Mouse (Mus musculus) embryonic fibroblast, embryonic 13.5 days (primary cell): Measurements from ENCODE around the gene Trim59. TPM values are rescaled to one million over a fixed set of nuclear protein-coding genes. Genes with fewer than 3 reads are reported as not detected.

Source experiments
- H3K27ac ChIP-seq: 2 replicates; pipeline ENCODE4 v1.5.1; 2012; ENCODE audit warnings: low read length, control low read depth, inconsistent platforms; ENCODE audit not compliant: insufficient read depth
- H3K4me1 ChIP-seq: 2 replicates; pipeline ENCODE4 v1.6.1; 2011; ENCODE audit warnings: low read length; ENCODE audit not compliant: control insufficient read depth, insufficient read depth
- H3K4me3 ChIP-seq: 2 replicates; pipeline ENCODE4 v1.5.1; 2011; ENCODE audit warnings: mild to moderate bottlenecking, control low read depth, low read length; ENCODE audit not compliant: insufficient read depth
- CTCF ChIP-seq: IDR thresholded peaks from 2 replicates; pipeline ENCODE4 v1.5.1; 2011; ENCODE audit warnings: mild to moderate bottlenecking, control low read depth, low read length, moderate library complexity, borderline replicate concordance; ENCODE audit not compliant: insufficient read depth
- POLR2A ChIP-seq: IDR thresholded peaks from 2 replicates; pipeline ENCODE4 v1.6.1; 2011; ENCODE audit warnings: low read depth, mild to moderate bottlenecking, control low read depth, low read length, moderate library complexity
- polyA plus RNA-seq: library from polyadenylated mRNA; stranded (reverse); fragments of >200 nt; gene quantifications from 2 replicates; pipeline ENCODE4 v1.2.4, GENCODE M21; 2011; ENCODE audit warnings: low read depth; ENCODE audit not compliant: missing spikeins, insufficient read length

Trim59 gene
- polyA plus RNA-seq, 1 experiment = 77.8 TPM

DNA sequence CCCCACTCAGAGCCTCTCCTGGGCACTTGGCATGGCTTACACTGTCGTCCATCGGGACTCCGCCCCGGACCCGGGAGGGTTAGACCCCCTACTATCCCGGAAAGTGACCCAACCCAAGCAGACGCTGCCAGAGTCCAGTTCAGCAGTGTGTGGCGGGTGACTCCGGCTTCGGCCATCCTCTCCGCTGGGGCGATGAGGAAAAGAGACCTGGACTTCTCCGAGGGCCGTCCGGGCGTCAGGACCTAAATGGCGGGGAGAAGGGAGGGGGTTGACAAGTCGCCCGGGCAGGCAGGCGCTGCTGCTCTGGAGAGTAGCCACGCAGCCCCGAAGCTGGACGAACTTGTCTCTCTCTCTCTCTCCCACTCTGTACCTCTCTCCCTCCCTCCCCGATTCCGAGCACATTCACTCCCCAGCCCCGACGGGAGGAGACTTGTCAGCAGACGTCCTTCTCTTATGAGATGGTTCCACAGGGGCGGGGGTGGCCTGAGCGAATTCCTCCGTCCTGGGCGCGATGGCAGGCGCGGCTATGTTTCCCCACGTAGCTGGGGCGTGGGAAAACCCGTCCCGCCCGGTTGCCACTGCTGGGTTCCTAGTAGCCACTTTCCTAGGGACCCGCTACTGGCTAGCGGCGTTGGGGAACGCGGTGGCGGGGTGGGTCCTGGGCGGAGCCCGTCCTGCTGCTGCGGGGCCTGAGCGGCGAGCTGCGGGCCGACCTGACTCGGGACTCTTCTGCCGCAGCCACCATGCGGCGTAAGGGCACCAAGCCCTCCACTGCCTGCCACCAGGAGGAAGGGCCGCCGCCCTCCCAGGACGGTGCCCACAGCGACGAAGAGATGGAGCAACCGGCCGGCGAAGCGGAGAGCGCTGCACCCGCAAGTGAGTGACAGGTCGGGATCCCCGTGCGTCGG, 39.0 kb downstream of the Trim59 start:
- Histone ChIP-seq H3K4me1 (no peaks in the 10 kb centered on the region), H3K4me3 (peak overlapping the region; percentile 76), H3K27ac (peak overlapping the region; percentile 98)
- TF ChIP-seq CTCF (no peak), POLR2A (peak; percentile 54)

DNA sequence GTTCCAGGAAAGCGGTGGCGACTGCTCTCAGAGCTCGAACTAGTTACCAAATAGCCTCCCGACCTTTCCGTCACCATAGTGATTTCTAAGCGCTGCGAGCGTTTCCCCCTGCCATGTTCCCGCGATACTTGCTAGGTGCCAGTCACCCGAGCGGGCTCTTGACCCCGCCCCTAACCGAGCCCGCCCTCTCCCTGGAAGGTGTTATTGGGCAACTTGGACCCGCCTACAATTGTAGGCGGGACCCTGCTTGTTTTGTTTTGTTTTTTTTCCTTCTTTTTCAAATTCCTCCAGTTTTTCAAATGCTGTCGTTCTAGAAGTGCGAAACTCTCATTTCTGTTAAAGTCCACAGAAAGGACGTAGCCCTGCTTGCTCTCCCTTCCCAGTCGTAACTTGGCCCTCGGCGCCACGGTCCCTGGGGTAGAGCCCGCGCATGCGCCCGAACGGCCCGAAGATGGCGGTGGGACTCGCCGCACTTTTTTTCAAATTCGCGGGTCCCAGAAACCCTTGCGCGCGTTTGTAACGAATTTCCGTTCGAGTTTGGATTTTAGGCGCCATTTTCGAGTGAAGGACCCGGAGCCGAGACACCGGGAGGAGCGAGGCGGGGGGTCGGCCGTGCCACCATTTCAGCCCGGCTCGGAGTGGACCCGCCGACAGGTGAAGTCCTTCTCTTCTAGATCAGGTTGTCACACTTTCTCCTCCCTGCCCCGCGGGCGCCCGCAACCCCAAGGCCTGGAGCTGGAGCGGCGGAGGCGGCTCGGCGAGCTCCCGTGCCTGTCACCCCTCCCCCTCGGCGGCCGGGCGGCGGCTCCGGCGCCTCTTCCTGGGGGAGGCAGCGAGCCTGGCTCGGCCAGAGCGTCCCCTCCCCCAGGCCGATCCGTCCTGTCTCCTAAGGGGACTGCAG, 39.9 kb downstream of the Trim59 start, which contains the start of the genes Ift80 and Smc4:
Gene Ift80, minus strand, starts transcription at position 134 of the 901 bp plus-strand sequence.
Gene Smc4, plus strand, starts transcription at position 302 of the 901 bp plus-strand sequence.
- TF ChIP-seq CTCF (no peak), POLR2A (peak; percentile 57)

DNA sequence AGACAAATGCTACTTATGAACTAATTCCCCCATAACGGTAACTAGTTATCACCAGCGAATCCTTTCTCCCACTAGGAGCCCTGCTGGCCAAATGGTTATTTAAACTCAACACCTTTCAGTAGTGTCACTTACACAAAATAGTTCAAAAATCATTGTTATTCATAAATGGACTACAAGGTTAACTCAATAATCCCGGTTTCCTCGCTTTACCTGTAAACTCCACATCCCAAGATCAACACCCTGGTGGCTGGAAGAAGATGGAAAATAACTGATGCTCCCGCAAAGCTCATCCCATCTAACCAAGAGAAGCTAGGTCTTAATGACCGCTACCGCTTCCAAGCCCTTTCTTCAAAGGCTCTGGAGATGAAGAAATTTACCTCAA, 40.5 kb downstream of the Trim59 start:
- H3K27ac ChIP-seq = peak overlapping the region; percentile 34
- TF ChIP-seq CTCF (no peak), POLR2A (no peak)
- peak overlapping the region; percentile 97 for H3K4me3 ChIP-seq
- H3K4me1 ChIP-seq = no peaks in the 10 kb centered on the region

More for the DNA sequence above, 39.9 kb downstream of the Trim59 start, which contains the start of the genes Ift80 and Smc4:
- Histone ChIP-seq H3K27ac (peak within 1 kb of the TSS; percentile 98), H3K4me3 (peak within 1 kb of the TSS; percentile 97), H3K4me1 (no peaks in the 10 kb centered on the region)

DNA sequence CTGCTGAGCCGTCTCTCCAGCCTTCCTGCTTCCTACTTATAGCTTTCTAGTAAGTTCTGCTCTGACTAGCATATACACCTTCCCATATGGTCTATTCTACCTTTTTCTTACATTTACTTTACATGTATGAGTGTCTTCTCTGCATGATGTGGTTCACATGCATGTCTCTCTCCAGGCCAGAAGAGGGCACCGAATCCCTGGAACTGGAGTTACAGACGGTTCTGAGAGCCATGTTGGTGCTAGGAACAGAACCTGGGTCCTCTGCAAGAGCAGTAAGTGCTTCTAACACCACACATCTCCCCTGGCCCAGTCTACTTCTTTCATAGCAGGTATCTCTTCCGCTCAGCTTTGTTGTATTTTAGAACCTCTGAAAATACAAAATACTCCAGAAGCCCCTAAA, 41.8 kb downstream of the Trim59 start:
- no peak overlapping the region for H3K27ac ChIP-seq
- no peak overlapping the region for H3K4me3 ChIP-seq
- H3K4me1 ChIP-seq = no peaks in the 10 kb centered on the region
- TF ChIP-seq CTCF (no peak), POLR2A (no peak)

DNA sequence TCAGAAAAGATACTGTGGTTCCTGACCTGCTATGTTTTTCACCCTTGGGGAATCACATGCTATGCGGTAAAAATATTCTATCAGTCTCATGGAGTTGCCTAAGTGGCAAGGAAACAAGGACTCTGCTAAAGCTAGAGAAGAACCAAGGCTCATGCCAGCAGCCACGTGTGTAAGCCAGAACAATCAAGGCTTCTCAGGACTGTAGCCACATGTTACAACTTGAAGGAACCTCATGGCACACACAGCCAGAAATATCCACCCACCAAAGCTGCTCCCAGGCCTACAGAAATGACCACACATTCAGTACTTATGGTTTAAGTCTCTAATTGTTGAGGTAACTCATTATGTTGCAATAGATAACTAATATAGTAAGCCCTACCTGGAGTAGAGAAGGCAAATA, 58.0 kb downstream of the Trim59 start:
- TF ChIP-seq CTCF (no peak), POLR2A (no peak)
- Histone ChIP-seq H3K4me1 (no peaks in the 10 kb centered on the region), H3K27ac (no peak overlapping the region), H3K4me3 (no peak overlapping the region)

Other genes with a start within 250 kb of the Trim59 start
- gene 1110032F04Rik, start 175.2 kb downstream of the Trim59 start, polyA plus RNA-seq = not detected in 2 replicates
- gene Ift80, start 40.2 kb downstream of the Trim59 start, polyA plus RNA-seq = 23.9 and 29.8 TPM in 2 replicates
- 95.0 and 147 TPM in 2 replicates for gene Smc4, start 40.0 kb downstream of the Trim59 start, polyA plus RNA-seq
- gene Kpna4, start 82.4 kb upstream of the Trim59 start, polyA plus RNA-seq = 77.8 and 91.2 TPM in 2 replicates
- not detected in 2 replicates for gene Arl14, start 177.7 kb upstream of the Trim59 start, polyA plus RNA-seq